17 mouse cellular contexts compared by ENCODE assay signal in genomic region chr9:15653036-15653435, GRCm38 (mm10). TPM values are rescaled to one million over a fixed set of nuclear protein-coding genes. Genes with fewer than 3 reads are reported as not detected.
DNase-seq lines count a peak whose midpoint lies in the region; ATAC-seq and TF ChIP-seq lines count a peak whose summit lies in the region.
"Had no signal": no experiment of that assay in that cellular context is flagged by ENCODE, and none has a peak within 500 bp of the region (broad histone marks: within the 10 kb centered on the region; RNA-seq: fewer than 3 reads in every experiment).

No protein-coding gene starts in this region.

- ATAC-seq in liver, embryonic 11.5 days (replicated peaks; ENCODE audit: low FRiP score): no peak
- peak; percentile 95 for ATAC-seq in hindbrain, embryonic 16.5 days
- peak; percentile 62 for ATAC-seq in midbrain, embryonic 15.5 days (replicated peaks)

- H3K9ac ChIP-seq in liver, adult 2 months (ENCODE audit: low read depth, low read length): no peak overlapping the region
- H3K9ac ChIP-seq in liver, embryonic 11.5 days (ENCODE audit: low read depth, low read length): no peak overlapping the region
- H3K9ac ChIP-seq in hindbrain, embryonic 16.5 days (ENCODE audit: low read depth, low read length): no peak overlapping the region
- H3K9ac ChIP-seq in midbrain, embryonic 15.5 days: no peak overlapping the region
- H3K9ac ChIP-seq: heart, embryonic 12.5 days; limb, embryonic 12.5 days; lung, embryonic 14.5 days had no signal

- TF ChIP-seq CTCF in liver, adult 2 months (IDR thresholded peaks at IDR 0.05; ENCODE audit: low read depth, low read length): no peak

- no peak for TF ChIP-seq POLR2A in liver, adult 2 months (IDR thresholded peaks at IDR 0.05; ENCODE audit: extremely low read depth, insufficient read depth, low read length)

- H3K9me3 ChIP-seq in liver, embryonic 11.5 days (ENCODE audit: control insufficient read depth, low read length): peaks cover 3% of the 10 kb centered on the region; the same call in 1 of the 2 replicates
- no peaks in the 10 kb centered on the region for H3K9me3 ChIP-seq in hindbrain, embryonic 16.5 days (ENCODE audit: control insufficient read depth, low read length)
- no peaks in the 10 kb centered on the region for H3K9me3 ChIP-seq in midbrain, embryonic 15.5 days

- no peak overlapping the region for H3K4me2 ChIP-seq in liver, embryonic 11.5 days
- H3K4me2 ChIP-seq in hindbrain, embryonic 16.5 days (ENCODE audit: low read length): no peak overlapping the region
- H3K4me2 ChIP-seq in midbrain, embryonic 15.5 days: no peak overlapping the region
- H3K4me2 ChIP-seq: heart, embryonic 12.5 days; limb, embryonic 12.5 days; lung, embryonic 14.5 days had no signal

- no peak overlapping the region for H3K27ac ChIP-seq in liver, adult 2 months (replicated peaks; ENCODE audit: insufficient read depth, low read depth, low read length)
- H3K27ac ChIP-seq in liver, embryonic 11.5 days (ENCODE audit: low read depth, low read length): no peak overlapping the region
- no peak overlapping the region for H3K27ac ChIP-seq in hindbrain, embryonic 16.5 days (ENCODE audit: low read depth, low read length)
- no peak overlapping the region for H3K27ac ChIP-seq in midbrain, embryonic 15.5 days
- H3K27ac ChIP-seq: limb, embryonic 12.5 days had no signal

- peak; percentile 14 to 38 for DNase-seq in cerebellum, postnatal 10 days
- DNase-seq in cerebellum, postnatal 36 days: no peak
- DNase-seq in liver, adult 2 months (ENCODE audit: extremely low read depth, low read depth, low spot score): peak; percentile 6
- no peak for DNase-seq in liver, embryonic 11.5 days (ENCODE audit: low spot score)
- DNase-seq in urinary bladder, adult 18-20 months (ENCODE audit: low spot score in 2 of 2): no peak
- DNase-seq in heart, postnatal 36 days: no peak
- DNase-seq: cerebellum, adult 9-10 months; gastrocnemius, postnatal 25 days; kidney, adult 8-10 months; lung, embryonic 14.5 days; thymus, postnatal 14 days had no signal

- no peak overlapping the region for H3K4me3 ChIP-seq in liver, adult 2 months (ENCODE audit: insufficient read depth, low read depth, low read length)
- no peak overlapping the region for H3K4me3 ChIP-seq in liver, embryonic 11.5 days (ENCODE audit: low read depth, low read length)
- H3K4me3 ChIP-seq in hindbrain, embryonic 16.5 days (ENCODE audit: low read length): no peak overlapping the region
- H3K4me3 ChIP-seq in midbrain, embryonic 15.5 days: no peak overlapping the region
- H3K4me3 ChIP-seq: heart, embryonic 12.5 days; limb, embryonic 12.5 days; myocyte had no signal

- no peaks in the 10 kb centered on the region for H3K27me3 ChIP-seq in liver, adult 2 months (ENCODE audit: control insufficient read depth, insufficient read depth, low read length)
- H3K27me3 ChIP-seq in liver, embryonic 11.5 days (replicated peaks; ENCODE audit: control insufficient read depth, insufficient read depth, low read length): no peaks in the 10 kb centered on the region
- no peaks in the 10 kb centered on the region for H3K27me3 ChIP-seq in hindbrain, embryonic 16.5 days (replicated peaks; ENCODE audit: control insufficient read depth, insufficient read depth, low read length)
- no peaks in the 10 kb centered on the region for H3K27me3 ChIP-seq in midbrain, embryonic 15.5 days (replicated peaks)
- H3K27me3 ChIP-seq: heart, embryonic 12.5 days; limb, embryonic 12.5 days had no signal

- peaks cover 2% of the 10 kb centered on the region; the same call in 1 of the 2 replicates for H3K4me1 ChIP-seq in liver, adult 2 months (ENCODE audit: control insufficient read depth, insufficient read depth, low read length)
- no peaks in the 10 kb centered on the region for H3K4me1 ChIP-seq in liver, embryonic 11.5 days (replicated peaks; ENCODE audit: control insufficient read depth, insufficient read depth, low read length)
- H3K4me1 ChIP-seq in hindbrain, embryonic 16.5 days (ENCODE audit: control insufficient read depth, insufficient read depth, low read depth, low read length): no peaks in the 10 kb centered on the region
- H3K4me1 ChIP-seq in midbrain, embryonic 15.5 days: no peaks in the 10 kb centered on the region
- H3K4me1 ChIP-seq: heart, embryonic 12.5 days; limb, embryonic 12.5 days had no signal

- intact Hi-C loops in heart, postnatal 36 days (cut with DNase I): no loop called here

- no peaks in the 10 kb centered on the region for H3K79me2 ChIP-seq in liver, adult 2 months (ENCODE audit: control insufficient read depth, insufficient read depth, low read length)

- no peaks in the 10 kb centered on the region for H3K36me3 ChIP-seq in liver, adult 2 months (ENCODE audit: control insufficient read depth, insufficient read depth, low read length)
- H3K36me3 ChIP-seq in liver, embryonic 11.5 days (ENCODE audit: control insufficient read depth, insufficient read depth, low read length): no peaks in the 10 kb centered on the region
- no peaks in the 10 kb centered on the region for H3K36me3 ChIP-seq in hindbrain, embryonic 16.5 days (ENCODE audit: control insufficient read depth, insufficient read depth, low read length)
- H3K36me3 ChIP-seq in midbrain, embryonic 15.5 days (replicated peaks): no peaks in the 10 kb centered on the region
- H3K36me3 ChIP-seq: heart, embryonic 12.5 days; limb, embryonic 12.5 days had no signal

RNA-seq across cellular contexts. Expression of gene Deup1, which starts 25.3 kb away (rescaled TPM):
- 0.09 and 0.20 TPM in 2 replicates for total RNA-seq in liver, adult 2 months (2014; rRNA removed)
- polyA plus RNA-seq in liver, adult 2 months (2012; rRNA removed): 0.02 TPM in 1 of 2 replicates, not detected in the other
- 0.14 and 0.19 TPM in 2 replicates for polyA plus RNA-seq in liver, embryonic 11.5 days (2014; fragmentation: Nextera tagmentation; extraction: Ambion mirVana)
- 1.8 and 1.9 TPM in 2 replicates for polyA plus RNA-seq in hindbrain, embryonic 16.5 days (2015; fragmentation: Nextera tagmentation; extraction: Ambion mirVana)
- 1.9 and 2.5 TPM in 2 replicates for polyA plus RNA-seq in midbrain, embryonic 15.5 days (2015; fragmentation: Nextera tagmentation; extraction: Ambion mirVana)
- under 1 TPM in 1 of 2 experiments, not detected in 1; 0.08 TPM for total RNA-seq in heart, postnatal 36 days (2021)
- total RNA-seq: gastrocnemius, postnatal 25 days; hematopoietic stem cell, adult 5-6 weeks had no signal
- polyA plus RNA-seq: myocyte had no signal

RNA-seq across cellular contexts. Expression of gene Slc36a4, which starts 56.5 kb away (rescaled TPM):
- total RNA-seq in liver, adult 2 months (2014; rRNA removed): 3.8 and 4.6 TPM in 2 replicates
- polyA plus RNA-seq in liver, adult 2 months (2012; rRNA removed): 1.9 and 2.6 TPM in 2 replicates
- 4.9 and 7.7 TPM in 2 replicates for polyA plus RNA-seq in liver, embryonic 11.5 days (2014; fragmentation: Nextera tagmentation; extraction: Ambion mirVana)
- 27.7 and 28.7 TPM in 2 replicates for polyA plus RNA-seq in hindbrain, embryonic 16.5 days (2015; fragmentation: Nextera tagmentation; extraction: Ambion mirVana)
- polyA plus RNA-seq in midbrain, embryonic 15.5 days (2015; fragmentation: Nextera tagmentation; extraction: Ambion mirVana): 28.7 and 33.0 TPM in 2 replicates
- total RNA-seq in heart, postnatal 36 days (2021): 1 to 10 TPM; 6.4 to 9.3 TPM

Comparison
In these comparisons a context has a peak if more than half of its experiments do, and no peak if none do; other contexts are left out.
1. DNase-seq: peak in cerebellum, postnatal 10 days (2 of 2) and liver, adult 2 months (single experiment); none in cerebellum, postnatal 36 days (0 of 2), liver, embryonic 11.5 days (single experiment), urinary bladder, adult 18-20 months (0 of 2) and heart, postnatal 36 days (0 of 2).